Mouse (Mus musculus): ENCODE results near the gene Ripply3. TPM values are rescaled to one million over a fixed set of nuclear protein-coding genes. Genes with fewer than 3 reads are reported as not detected.

The Ripply3 gene
- total and polyA plus RNA-seq, 2 experiments from 2014 or later = 0.20 TPM; not detected in 1

GRCm38 (mm10) chr16:94370173-94370914 is 42.1 kb downstream of the Ripply3 start, which contains the start of gene Ttc3:
Gene Ttc3 (plus strand): TSS chr16:94370618.
- Histone ChIP-seq H3K4me1 (ENCODE audit: insufficient read depth, low read length) (peaks cover 8% of the 10 kb centered on the region; the same call in 1 of the 2 replicates), H3K36me3 (ENCODE audit: insufficient read depth, low read length) (no peaks in the 10 kb centered on the region), H3K27ac (ENCODE audit: low read depth, low read length) (peak within 1 kb of the TSS; percentile 100), H3K9ac (replicated peaks; ENCODE audit: low read length, poor library complexity, severe bottlenecking) (peak within 1 kb of the TSS; percentile 100), H3K9me3 (ENCODE audit: low read length) (no peaks in the 10 kb centered on the region), H3K27me3 (ENCODE audit: insufficient read depth, low read length) (no peaks in the 10 kb centered on the region), H3K4me2 (ENCODE audit: low read depth, low read length, poor library complexity, severe bottlenecking) (peak within 1 kb of the TSS; percentile 53), H3K4me3 (ENCODE audit: low read depth, low read length) (peak within 1 kb of the TSS; percentile 92)
- no peak for TF ChIP-seq CTCF (IDR thresholded peaks at IDR 0.05)
- ATAC-seq (ENCODE audit: low FRiP score) (peak; percentile 82), DNase-seq (ENCODE audit: low spot score) (peak; percentile 99)
- whole genome bisulfite sequencing = under 1% methylated on average over 75 of the region's 79 CpGs

GRCm38 (mm10) chr16:94370915-94371300 is 42.7 kb downstream of the Ripply3 start:
- DNase-seq (ENCODE audit: low spot score) (no peak), ATAC-seq (ENCODE audit: low FRiP score) (peak; percentile 80)
- Histone ChIP-seq H3K36me3 (ENCODE audit: insufficient read depth, low read length) (no peaks in the 10 kb centered on the region), H3K4me3 (ENCODE audit: low read depth, low read length) (peak overlapping the region; percentile 92), H3K27ac (ENCODE audit: low read depth, low read length) (peak overlapping the region; percentile 100), H3K4me2 (ENCODE audit: low read depth, low read length, poor library complexity, severe bottlenecking) (peak overlapping the region; percentile 53), H3K9ac (replicated peaks; ENCODE audit: low read length, poor library complexity, severe bottlenecking) (peak overlapping the region; percentile 100), H3K27me3 (ENCODE audit: insufficient read depth, low read length) (no peaks in the 10 kb centered on the region), H3K9me3 (ENCODE audit: low read length) (no peaks in the 10 kb centered on the region), H3K4me1 (ENCODE audit: insufficient read depth, low read length) (peaks cover 8% of the 10 kb centered on the region; the same call in 1 of the 2 replicates)
- TF ChIP-seq CTCF (IDR thresholded peaks at IDR 0.05) = no peak
- under 1% methylated on average over 37 of the region's 43 CpGs for WGBS

- Histone ChIP-seq H3K9ac (replicated peaks; ENCODE audit: low read length, poor library complexity, severe bottlenecking) (peak within 1 kb of the TSS; percentile 100), H3K27ac (ENCODE audit: low read depth, low read length) (peak within 1 kb of the TSS; percentile 100), H3K4me3 (ENCODE audit: low read depth, low read length) (peak within 1 kb of the TSS; percentile 92), H3K27me3 (ENCODE audit: insufficient read depth, low read length) (no peaks in the 10 kb centered on the region), H3K4me2 (ENCODE audit: low read depth, low read length, poor library complexity, severe bottlenecking) (peak within 1 kb of the TSS; percentile 53), H3K36me3 (ENCODE audit: insufficient read depth, low read length) (no peaks in the 10 kb centered on the region), H3K4me1 (ENCODE audit: insufficient read depth, low read length) (peaks cover 8% of the 10 kb centered on the region; the same call in 1 of the 2 replicates), H3K9me3 (ENCODE audit: low read length) (no peaks in the 10 kb centered on the region)
- peak; percentile 90 for ATAC-seq (ENCODE audit: low FRiP score)
- WGBS = 0% methylated on average over 28 of the region's 43 CpGs
- peak; percentile 48 for TF ChIP-seq CTCF (IDR thresholded peaks at IDR 0.05)
- peak; percentile 93 for DNase-seq (ENCODE audit: low spot score)
These were observed 43.2 kb downstream of the Ripply3 start, which contains the start of gene Pigp for GRCm38 (mm10) chr16:94371301-94371931. Gene Pigp (minus strand): TSS chr16:94371842.

GRCm38 (mm10) chr16:94379386-94379785 is 51.2 kb downstream of the Ripply3 start:
- H3K4me2 ChIP-seq (ENCODE audit: low read depth, low read length, poor library complexity, severe bottlenecking) = no peak overlapping the region
- no peaks in the 10 kb centered on the region for H3K36me3 ChIP-seq (ENCODE audit: insufficient read depth, low read length)
- TF ChIP-seq CTCF (IDR thresholded peaks at IDR 0.05) = no peak
- no peaks in the 10 kb centered on the region for H3K9me3 ChIP-seq (ENCODE audit: low read length)
- peaks cover 7% of the 10 kb centered on the region; the same call in 1 of the 2 replicates for H3K4me1 ChIP-seq (ENCODE audit: insufficient read depth, low read length)
- no peak overlapping the region for H3K9ac ChIP-seq (replicated peaks; ENCODE audit: low read length, poor library complexity, severe bottlenecking)
- H3K27me3 ChIP-seq (ENCODE audit: insufficient read depth, low read length) = no peaks in the 10 kb centered on the region
- DNase-seq (ENCODE audit: low spot score) = no peak
- no peak for ATAC-seq (ENCODE audit: low FRiP score)
- H3K4me3 ChIP-seq (ENCODE audit: low read depth, low read length) = no peak overlapping the region
- WGBS = 90% methylated on average over 1 of the region's 1 CpGs
- no peak overlapping the region for H3K27ac ChIP-seq (ENCODE audit: low read depth, low read length)

GRCm38 (mm10) chr16:94383277-94383676 is 55.1 kb downstream of the Ripply3 start:
- H3K9me3 ChIP-seq (ENCODE audit: low read length) = no peaks in the 10 kb centered on the region
- 97% methylated on average over 3 of the region's 3 CpGs for WGBS
- DNase-seq (ENCODE audit: low spot score) (no peak), ATAC-seq (ENCODE audit: low FRiP score) (no peak)
- no peak overlapping the region for H3K4me3 ChIP-seq (ENCODE audit: low read depth, low read length)
- TF ChIP-seq CTCF (IDR thresholded peaks at IDR 0.05) = no peak
- no peak overlapping the region for H3K27ac ChIP-seq (ENCODE audit: low read depth, low read length)
- peaks cover 7% of the 10 kb centered on the region; the same call in 1 of the 2 replicates for H3K4me1 ChIP-seq (ENCODE audit: insufficient read depth, low read length)
- H3K36me3 ChIP-seq (ENCODE audit: insufficient read depth, low read length) = 0 out of 2 replicates have a peak, but pooled peaks cover 3% of the 10 kb centered on the region
- no peaks in the 10 kb centered on the region for H3K27me3 ChIP-seq (ENCODE audit: insufficient read depth, low read length)
- no peak overlapping the region for H3K4me2 ChIP-seq (ENCODE audit: low read depth, low read length, poor library complexity, severe bottlenecking)
- no peak overlapping the region for H3K9ac ChIP-seq (replicated peaks; ENCODE audit: low read length, poor library complexity, severe bottlenecking)

Other genes with a start within 250 kb of the Ripply3 start
- gene Sim2, start 243.5 kb upstream of the Ripply3 start, total RNA-seq (2014; rRNA removed) = not detected in 2 replicates
- gene Sim2, start 243.5 kb upstream of the Ripply3 start, polyA plus RNA-seq (2015; fragmentation: Nextera tagmentation; extraction: Ambion mirVana) = 0.05 and 0.10 TPM in 2 replicates
- gene Hlcs, start 14.8 kb upstream of the Ripply3 start, total RNA-seq (2014; rRNA removed) = 9.4 and 10.0 TPM in 2 replicates
- gene Hlcs, start 14.8 kb upstream of the Ripply3 start, polyA plus RNA-seq (2015; fragmentation: Nextera tagmentation; extraction: Ambion mirVana) = 6.0 and 7.8 TPM in 2 replicates
- gene Ttc3, start 42.2 kb downstream of the Ripply3 start, total RNA-seq (2014; rRNA removed) = 1,211 and 1,370 TPM in 2 replicates
- 1,107 and 1,271 TPM in 2 replicates for gene Ttc3, start 42.2 kb downstream of the Ripply3 start, polyA plus RNA-seq (2015; fragmentation: Nextera tagmentation; extraction: Ambion mirVana)
- gene Pigp, start 43.4 kb downstream of the Ripply3 start, total RNA-seq (2014; rRNA removed) = 92.0 and 114 TPM in 2 replicates
- 143 and 148 TPM in 2 replicates for gene Pigp, start 43.4 kb downstream of the Ripply3 start, polyA plus RNA-seq (2015; fragmentation: Nextera tagmentation; extraction: Ambion mirVana)
- gene Vps26c, start 198.4 kb downstream of the Ripply3 start, total RNA-seq (2014; rRNA removed) = 66.2 and 74.8 TPM in 2 replicates
- 63.0 and 65.4 TPM in 2 replicates for gene Vps26c, start 198.4 kb downstream of the Ripply3 start, polyA plus RNA-seq (2015; fragmentation: Nextera tagmentation; extraction: Ambion mirVana)
- gene Dyrk1a, start 241.6 kb downstream of the Ripply3 start, total RNA-seq (2014; rRNA removed) = 93.5 and 94.2 TPM in 2 replicates
- 11.7 and 13.7 TPM in 2 replicates for gene Dyrk1a, start 241.6 kb downstream of the Ripply3 start, polyA plus RNA-seq (2015; fragmentation: Nextera tagmentation; extraction: Ambion mirVana)

Measured in midbrain, postnatal 0 days (tissue).